In genomic region chr7:125790039-125790438, GRCm38 (mm10) we compare ENCODE assay signal across 23 mouse cellular contexts.
DNase-seq lines count a peak whose midpoint lies in the region; ATAC-seq and TF ChIP-seq lines count a peak whose summit lies in the region.
"Had no signal": no experiment of that assay in that cellular context is flagged by ENCODE, and none has a peak within 500 bp of the region (broad histone marks: within the 10 kb centered on the region; RNA-seq: fewer than 3 reads in every experiment).

No protein-coding gene starts in this region.

- intact Hi-C loops in heart, postnatal 25 days (cut with DNase I) = no loop called here

- no peak overlapping the region for H3K4me2 ChIP-seq in heart, postnatal 0 days (ENCODE audit: low read depth, low read length)
- H3K4me2 ChIP-seq in midbrain, embryonic 11.5 days = no peak overlapping the region
- H3K4me2 ChIP-seq: embryonic facial prominence, embryonic 13.5 days; embryonic facial prominence, embryonic 15.5 days; forebrain, embryonic 12.5 days had no signal

- WGBS in heart, embryonic 10.5 days = 72% methylated on average over 8 of the region's 8 CpGs
- 55% methylated on average over 8 of the region's 8 CpGs for WGBS in heart, postnatal 0 days
- 75% methylated on average over 8 of the region's 8 CpGs for WGBS in midbrain, embryonic 10.5 days
- WGBS in midbrain, embryonic 11.5 days = 69% methylated on average over 8 of the region's 8 CpGs

- H3K36me3 ChIP-seq in heart, embryonic 10.5 days = no peaks in the 10 kb centered on the region
- no peaks in the 10 kb centered on the region for H3K36me3 ChIP-seq in heart, postnatal 0 days (replicated peaks; ENCODE audit: control insufficient read depth, insufficient read depth, low read length)
- no peaks in the 10 kb centered on the region for H3K36me3 ChIP-seq in midbrain, embryonic 10.5 days
- no peaks in the 10 kb centered on the region for H3K36me3 ChIP-seq in midbrain, embryonic 11.5 days (ENCODE audit: control insufficient read depth, insufficient read depth, low read length)
- H3K36me3 ChIP-seq: embryonic facial prominence, embryonic 13.5 days; embryonic facial prominence, embryonic 15.5 days; forebrain, embryonic 10.5 days; forebrain, embryonic 12.5 days had no signal

- no peak for TF ChIP-seq CTCF in heart, postnatal 0 days (IDR thresholded peaks at IDR 0.05; ENCODE audit: low read depth)

- peak overlapping the region; percentile 29; the same call in 1 of the 2 replicates for H3K27ac ChIP-seq in heart, embryonic 10.5 days
- no peak overlapping the region for H3K27ac ChIP-seq in heart, postnatal 0 days (ENCODE audit: low read depth)
- 0 out of 2 replicates have a peak overlapping the region, but pooled peaks have one; percentile 28 for H3K27ac ChIP-seq in midbrain, embryonic 10.5 days (replicated peaks)
- H3K27ac ChIP-seq in midbrain, embryonic 11.5 days (ENCODE audit: low read depth, low read length) = no peak overlapping the region
- H3K27ac ChIP-seq: embryonic facial prominence, embryonic 13.5 days; embryonic facial prominence, embryonic 15.5 days; forebrain, embryonic 10.5 days; forebrain, embryonic 12.5 days had no signal

- no peak for TF ChIP-seq EP300 in heart, postnatal 0 days (IDR thresholded peaks at IDR 0.05; ENCODE audit: low read depth)

- H3K9me3 ChIP-seq in heart, embryonic 10.5 days = no peaks in the 10 kb centered on the region
- no peaks in the 10 kb centered on the region for H3K9me3 ChIP-seq in heart, postnatal 0 days (replicated peaks; ENCODE audit: control insufficient read depth, low read length)
- H3K9me3 ChIP-seq in midbrain, embryonic 10.5 days (replicated peaks) = no peaks in the 10 kb centered on the region
- H3K9me3 ChIP-seq in midbrain, embryonic 11.5 days (ENCODE audit: control insufficient read depth, low read length) = no peaks in the 10 kb centered on the region
- H3K9me3 ChIP-seq: embryonic facial prominence, embryonic 13.5 days; embryonic facial prominence, embryonic 15.5 days; forebrain, embryonic 10.5 days; forebrain, embryonic 12.5 days had no signal

- peak; percentile 53 for ATAC-seq in heart, postnatal 0 days (ENCODE audit: insufficient read depth, low read depth)
- no peak for ATAC-seq in midbrain, embryonic 11.5 days (ENCODE audit: low FRiP score)
- ATAC-seq: forebrain, embryonic 14.5 days; forebrain, embryonic 16.5 days had no signal

- H3K4me3 ChIP-seq in heart, embryonic 10.5 days = no peak overlapping the region
- H3K4me3 ChIP-seq in heart, postnatal 0 days (ENCODE audit: low read depth, low read length) = no peak overlapping the region
- no peak overlapping the region for H3K4me3 ChIP-seq in midbrain, embryonic 10.5 days
- no peak overlapping the region for H3K4me3 ChIP-seq in midbrain, embryonic 11.5 days (ENCODE audit: low read depth, low read length)
- H3K4me3 ChIP-seq: embryonic facial prominence, embryonic 13.5 days; embryonic facial prominence, embryonic 15.5 days; erythroblast, embryonic 14.5 days; forebrain, embryonic 10.5 days; forebrain, embryonic 12.5 days had no signal

- DNase-seq in adrenal gland, postnatal 14 days = peak; percentile 34
- DNase-seq in adrenal gland, adult 18-20 months (ENCODE audit: low spot score in 2 of 2) = no peak
- no peak for DNase-seq in heart, embryonic 10.5 days (ENCODE audit: low spot score)
- DNase-seq in heart, postnatal 25 days (ENCODE audit: low spot score) = no peak
- no peak for DNase-seq in heart, postnatal 0 days (ENCODE audit: low spot score)
- no peak for DNase-seq in heart, adult 9 months (ENCODE audit: low spot score in 2 of 2)
- DNase-seq in midbrain, embryonic 10.5 days (ENCODE audit: low spot score) = no peak
- no peak for DNase-seq in midbrain, embryonic 11.5 days (ENCODE audit: low spot score, missing footprints)
- DNase-seq: adrenal gland, adult 2 months; adrenal gland, postnatal 10 days; cerebellum, adult 11 months; cerebellum, adult 8-10 months; cerebellum, adult 9-11 months; cerebellum, postnatal 14 days; cerebellum, postnatal 36 days; embryo, embryonic 11 days had no signal

- H3K27me3 ChIP-seq in heart, embryonic 10.5 days (ENCODE audit: insufficient read depth, poor library complexity, severe bottlenecking) = no peaks in the 10 kb centered on the region
- H3K27me3 ChIP-seq in heart, postnatal 0 days (ENCODE audit: control insufficient read depth, insufficient read depth, low read length) = no peaks in the 10 kb centered on the region
- no peaks in the 10 kb centered on the region for H3K27me3 ChIP-seq in midbrain, embryonic 10.5 days (ENCODE audit: low read depth, poor library complexity, severe bottlenecking)
- no peaks in the 10 kb centered on the region for H3K27me3 ChIP-seq in midbrain, embryonic 11.5 days (ENCODE audit: control insufficient read depth, insufficient read depth, low read length)
- H3K27me3 ChIP-seq: embryonic facial prominence, embryonic 13.5 days; embryonic facial prominence, embryonic 15.5 days; forebrain, embryonic 12.5 days had no signal

- H3K9ac ChIP-seq in heart, postnatal 0 days (replicated peaks; ENCODE audit: low read depth, low read length) = no peak overlapping the region
- H3K9ac ChIP-seq in midbrain, embryonic 11.5 days (ENCODE audit: low read length) = no peak overlapping the region
- H3K9ac ChIP-seq: embryonic facial prominence, embryonic 13.5 days; embryonic facial prominence, embryonic 15.5 days; forebrain, embryonic 12.5 days had no signal

- peaks cover 34% of the 10 kb centered on the region for H3K4me1 ChIP-seq in heart, embryonic 10.5 days
- H3K4me1 ChIP-seq in heart, postnatal 0 days (ENCODE audit: control insufficient read depth, insufficient read depth) = no peaks in the 10 kb centered on the region
- H3K4me1 ChIP-seq in midbrain, embryonic 10.5 days = peaks cover 14% of the 10 kb centered on the region
- no peaks in the 10 kb centered on the region for H3K4me1 ChIP-seq in midbrain, embryonic 11.5 days (ENCODE audit: control insufficient read depth, insufficient read depth, low read length)
- H3K4me1 ChIP-seq: forebrain, embryonic 10.5 days had no signal

Comparison
In these comparisons a context has a peak if more than half of its experiments do, and no peak if none do; other contexts are left out.
1. H3K27ac ChIP-seq: peak in heart, embryonic 10.5 days (single experiment) and midbrain, embryonic 10.5 days (single experiment); none in heart, postnatal 0 days (single experiment) and midbrain, embryonic 11.5 days (single experiment).